Mouse (Mus musculus) ES-E14 (cell line): ENCODE measurements around the gene Ankrd13a.
"Not testable (repeated sequence)": the region's sequence is repeated elsewhere in the genome, so short reads cannot be mapped to it uniquely, and the experiment has no call there.

Experiments
- CHD2 ChIP-seq: IDR thresholded peaks from 2 replicates; pipeline ENCODE4 v1.6.1; 2014; ENCODE audit warnings: mild to moderate bottlenecking, low read depth, low read length, inconsistent platforms
- ZC3H11A ChIP-seq: IDR thresholded peaks from 2 replicates; pipeline ENCODE4 v1.6.1; 2012; ENCODE audit warnings: low read depth, mild to moderate bottlenecking, inconsistent platforms, low read length, borderline replicate concordance

GRCm38 (mm10) chr5:114853364-114853763 lies 78.9 kb downstream of the Ankrd13a start, which contains the start of gene 4930519G04Rik:
- not testable (repeated sequence) for TF ChIP-seq ZC3H11A, CHD2
